Mouse (Mus musculus) brain, adult 2 months (tissue): ENCODE results near the gene Fitm1.

ENCODE experiments used
- DNase-seq: peaks from one replicate; pipeline ENCODE4 v3.0.0; 2011; ENCODE audit warnings: low read depth, low spot score

Fitm1 gene

GRCm38 (mm10) chr14:55596036-55596690 is 20.7 kb downstream of the Fitm1 start:
- DNase-seq, result peak; percentile 40

GRCm38 (mm10) chr14:55598521-55599390 is 23.3 kb downstream of the Fitm1 start:
- DNase-seq, result no peak

- DNase-seq, result no peak
Observed at GRCm38 (mm10) chr14:55603271-55603632, 27.8 kb downstream of the Fitm1 start, which contains the start of gene Irf9. TSS of gene Irf9 (plus strand) at chr14:55603571.

GRCm38 (mm10) chr14:55603633-55604576 is 28.5 kb downstream of the Fitm1 start:
- DNase-seq, result peak; percentile 95

GRCm38 (mm10) chr14:55604823-55605222 is 29.4 kb downstream of the Fitm1 start:
- no peak for DNase-seq

- DNase-seq, result no peak
Observed at GRCm38 (mm10) chr14:55605743-55606459, 30.5 kb downstream of the Fitm1 start.

GRCm38 (mm10) chr14:55608339-55608738 is 32.9 kb downstream of the Fitm1 start:
- no peak for DNase-seq

- DNase-seq, result peak; percentile 20
Observed at GRCm38 (mm10) chr14:55613346-55613745, 37.9 kb downstream of the Fitm1 start.

GRCm38 (mm10) chr14:55614565-55615178 is 39.3 kb downstream of the Fitm1 start:
- DNase-seq, result no peak

- DNase-seq, result no peak
Observed at GRCm38 (mm10) chr14:55615876-55616275, 40.5 kb downstream of the Fitm1 start.

GRCm38 (mm10) chr14:55616844-55617243 is 41.4 kb downstream of the Fitm1 start:
- no peak for DNase-seq

GRCm38 (mm10) chr14:55617822-55618221 is 42.4 kb downstream of the Fitm1 start, which contains the start of gene Rec8:
TSS of gene Rec8 (plus strand) at chr14:55618037.
- peak; percentile 98 for DNase-seq

- peak; percentile 74 for DNase-seq
Observed at GRCm38 (mm10) chr14:55618486-55619195, 43.2 kb downstream of the Fitm1 start.
